Mouse (Mus musculus) mouse embryonic stem cell (cell line): ENCODE results near the gene Cux1.
"Not testable (repeated sequence)": the region's sequence is repeated elsewhere in the genome, so short reads cannot be mapped to it uniquely, and the experiment has no call there.

Experiments used
- in situ Hi-C, 2 experiments: fragments of 300-500 bp; cut with MboI; formaldehyde crosslinking; loops; 1 replicate in 1 of 2; 3 replicates in 1 of 2; pipeline ENCODE4 v1.14.3; 2019 to 2020; ENCODE audit warnings: low sequenced_read_pairs in 2 of 2, low pct_unique_long_range_greater_than_20kb in 1 of 2, mixed read lengths in 1 of 2; ENCODE audit not compliant: unreplicated experiment in 1 of 2

Gene Cux1

DNA sequence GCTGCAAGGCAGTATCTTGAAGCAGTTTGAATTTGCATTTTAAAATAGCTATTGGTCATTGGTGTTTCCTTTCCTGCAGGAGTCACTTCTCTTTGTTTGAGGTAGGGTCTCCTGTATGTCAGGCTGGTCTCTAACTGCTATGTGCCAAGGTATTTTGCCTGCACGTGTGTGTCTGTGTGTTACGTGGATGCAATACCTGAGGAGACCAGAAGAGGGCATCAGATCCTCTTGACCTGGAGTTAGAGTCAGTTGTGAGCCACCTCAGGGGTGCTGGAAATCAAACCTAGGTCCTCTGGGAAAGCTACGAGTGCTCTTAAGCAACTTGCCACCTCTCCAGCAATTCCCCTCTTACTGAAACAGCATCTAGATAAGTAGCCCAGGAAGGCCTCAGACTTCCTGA is 352.1 kb downstream of the Cux1 start:
- in situ Hi-C loops: loop anchor here in 1 of 2 experiments (5.0 kb wide), 1 partner anchor 37 kb away; no protein-coding TSS in a partner anchor

GRCm38 (mm10) chr5:136213716-136214115 is 353.6 kb downstream of the Cux1 start:
- in situ Hi-C loops: no loop called here

GRCm38 (mm10) chr5:136212716-136213115 is 354.6 kb downstream of the Cux1 start:
- in situ Hi-C loops: no loop called here

DNA sequence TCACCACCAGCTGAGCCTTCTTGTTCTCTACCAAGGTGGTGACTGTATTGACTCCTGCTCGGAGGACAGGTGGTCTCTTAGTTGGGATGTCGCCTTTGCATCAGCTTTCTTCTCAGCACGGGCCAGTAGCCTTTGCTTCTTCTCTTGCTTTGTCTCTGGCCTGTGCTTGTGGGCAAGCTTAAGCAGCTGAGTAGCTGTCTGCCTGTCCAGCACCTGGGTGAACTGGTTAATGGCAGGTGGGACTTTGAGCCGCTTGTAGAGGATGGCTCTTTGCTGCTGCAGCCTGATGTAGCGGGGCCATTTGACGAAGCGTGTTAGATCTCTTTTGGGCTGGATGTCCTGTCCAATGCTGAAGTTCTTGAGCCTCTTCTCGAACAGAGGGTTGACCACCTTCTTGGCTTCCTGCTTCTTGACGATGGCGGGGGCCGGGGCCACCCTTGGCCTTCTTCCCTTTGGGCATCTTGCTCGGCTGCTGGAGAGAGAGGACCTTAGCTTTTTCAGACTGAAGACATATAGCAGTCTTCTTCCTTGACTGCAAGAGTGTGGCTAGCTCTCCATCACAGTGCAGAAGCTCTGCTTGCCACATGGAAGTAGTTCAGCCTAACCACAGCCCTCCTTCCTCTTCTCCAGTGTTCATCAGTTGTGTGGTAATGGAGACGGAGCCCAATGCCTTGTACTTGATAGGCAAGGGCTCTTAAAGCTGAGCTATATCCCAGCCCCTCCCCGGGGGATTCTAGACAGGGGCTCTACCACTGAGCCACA is 355.8 kb downstream of the Cux1 start:
- in situ Hi-C loops: not testable (repeated sequence)

GRCm38 (mm10) chr5:136210549-136210948 is 356.7 kb downstream of the Cux1 start:
- in situ Hi-C loops: no loop called here

GRCm38 (mm10) chr5:136201832-136202231 is 365.5 kb downstream of the Cux1 start:
- in situ Hi-C loops: no loop called here

DNA sequence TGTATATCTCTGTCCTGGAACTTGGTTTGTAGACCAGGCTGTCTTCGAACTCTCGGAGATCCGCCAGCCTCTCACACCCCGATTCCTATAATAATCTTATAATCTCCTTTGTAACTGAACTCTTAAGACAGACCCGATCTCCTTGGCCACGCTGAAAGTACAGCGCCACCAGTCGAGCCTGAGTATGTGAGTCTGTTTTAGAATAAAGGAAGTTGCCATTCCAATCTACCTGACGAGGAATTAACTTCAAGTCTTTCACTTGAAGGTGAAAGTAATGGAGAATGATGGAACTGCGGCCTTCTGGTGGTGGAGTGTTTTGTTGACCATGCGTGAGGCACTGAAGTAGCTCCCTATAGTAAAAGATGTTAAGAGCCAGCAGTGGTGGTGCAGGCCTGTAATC is 367.8 kb downstream of the Cux1 start:
- in situ Hi-C loops: loop anchor here (5.0 to 10.0 kb wide), 2 partner anchors 45 to 53 kb away; partner anchors contain the start of gene Sh2b2 (in 1 of the 2)

GRCm38 (mm10) chr5:136198474-136199391 is 368.6 kb downstream of the Cux1 start, which contains the start of gene Prkrip1:
Gene Prkrip1, minus strand, starts transcription at chr5:136198963.
- in situ Hi-C loops: loop anchor here (5.0 to 10.0 kb wide), 2 partner anchors 46 to 54 kb away; partner anchors contain the start of gene Sh2b2 (in 1 of the 2)
